Mouse (Mus musculus): ENCODE data around the gene Dnaaf3. TPM values are rescaled to one million over a fixed set of nuclear protein-coding genes. Genes with fewer than 3 reads are reported as not detected.
"Not testable (repeated sequence)": the region's sequence is repeated elsewhere in the genome, so short reads cannot be mapped to it uniquely, and the experiment has no call there.

Gene Dnaaf3
- polyA plus RNA-seq, 1 experiment from 2014 or later = 0.95 TPM

DNA sequence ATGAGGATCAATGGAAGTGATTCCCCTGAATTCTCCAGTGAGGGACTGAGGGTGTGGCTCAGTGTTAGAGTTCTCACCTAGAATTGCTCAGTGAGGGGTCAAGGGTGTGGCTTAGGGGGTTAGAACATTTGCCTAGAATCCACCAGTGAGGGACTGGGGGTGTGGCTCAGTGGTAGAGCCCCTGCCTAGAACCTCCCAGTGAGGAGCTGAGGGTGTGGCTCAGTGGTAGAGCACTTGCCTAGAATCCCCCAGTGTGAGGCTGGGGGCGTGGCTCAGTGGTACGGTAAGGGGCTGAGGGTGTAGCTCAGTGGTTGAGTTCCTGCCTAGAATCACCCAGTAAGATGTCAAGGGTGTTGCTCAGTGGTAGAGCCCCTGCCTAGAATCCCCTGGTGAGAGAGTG lies 6.8 kb upstream of the Dnaaf3 start:
- no peaks in the 10 kb centered on the region for H3K36me3 ChIP-seq
- no peaks in the 10 kb centered on the region for H3K9me3 ChIP-seq
- no peak overlapping the region for H3K9ac ChIP-seq
- no peak overlapping the region for H3K4me2 ChIP-seq
- no peak for ATAC-seq (ENCODE audit: extremely low read depth, insufficient number of reproducible peaks, low FRiP score, low TSS enrichment)
- no peaks in the 10 kb centered on the region for H3K4me1 ChIP-seq
- peaks cover 33% of the 10 kb centered on the region for H3K27me3 ChIP-seq (replicated peaks)
- WGBS = 89% methylated on average over 2 of the region's 2 CpGs
- H3K27ac ChIP-seq (replicated peaks) = no peak overlapping the region
- no peak overlapping the region for H3K4me3 ChIP-seq

DNA sequence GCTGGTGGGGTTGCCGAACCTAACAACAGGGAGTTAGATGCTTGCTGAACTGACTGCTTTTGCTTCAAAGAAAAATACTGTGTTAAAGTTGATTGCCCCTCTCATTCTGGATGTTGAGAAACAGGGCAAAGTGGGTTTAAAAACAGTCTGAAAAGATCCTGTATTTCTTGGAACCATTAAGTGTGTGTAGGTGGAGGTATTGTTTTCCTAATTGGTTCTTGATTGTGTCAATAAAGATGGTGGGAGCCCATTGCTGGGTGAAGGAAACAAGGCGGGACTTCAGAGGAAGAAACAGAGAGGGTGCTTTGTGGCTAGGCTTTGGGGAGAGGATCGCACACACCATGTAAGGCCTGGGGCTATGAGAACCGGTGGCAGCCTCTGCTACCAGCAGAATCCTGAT lies 4.9 kb upstream of the Dnaaf3 start:
- no peaks in the 10 kb centered on the region for H3K36me3 ChIP-seq
- no peak overlapping the region for H3K4me2 ChIP-seq
- no peaks in the 10 kb centered on the region for H3K4me1 ChIP-seq
- no peak overlapping the region for H3K9ac ChIP-seq
- ATAC-seq (ENCODE audit: extremely low read depth, insufficient number of reproducible peaks, low FRiP score, low TSS enrichment) = no peak
- WGBS = 55% methylated on average over 4 of the region's 4 CpGs
- H3K27ac ChIP-seq (replicated peaks) = no peak overlapping the region
- H3K9me3 ChIP-seq = no peaks in the 10 kb centered on the region
- H3K27me3 ChIP-seq (replicated peaks) = peaks cover 26% of the 10 kb centered on the region
- H3K4me3 ChIP-seq = no peak overlapping the region

DNA sequence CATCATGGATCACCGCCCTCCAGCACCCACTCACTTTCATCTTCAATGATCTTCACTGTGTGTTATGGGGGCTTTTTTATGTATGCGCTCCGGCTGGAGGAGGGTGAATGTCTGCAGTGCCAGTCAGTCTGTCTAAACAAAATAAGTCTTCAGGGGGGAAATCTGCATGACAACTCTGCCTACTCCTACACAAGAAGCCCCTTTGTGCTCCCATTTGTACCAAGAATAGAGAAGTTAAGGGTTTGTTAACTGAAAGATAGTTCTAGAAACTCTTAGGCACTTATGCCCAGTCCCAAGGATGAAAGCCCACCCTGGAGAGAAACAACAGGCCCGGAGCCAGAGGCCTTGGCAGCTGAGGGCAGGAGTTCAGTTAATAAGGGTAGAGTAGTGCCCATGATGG lies 4.1 kb upstream of the Dnaaf3 start:
- Histone ChIP-seq H3K9ac (no peak overlapping the region), H3K4me2 (no peak overlapping the region), H3K4me3 (no peak overlapping the region), H3K36me3 (no peaks in the 10 kb centered on the region), H3K4me1 (peaks cover 6% of the 10 kb centered on the region), H3K27ac (replicated peaks) (no peak overlapping the region), H3K27me3 (replicated peaks) (peaks cover 29% of the 10 kb centered on the region; the same call in 1 of the 2 replicates), H3K9me3 (no peaks in the 10 kb centered on the region)
- WGBS = 85% methylated on average over 4 of the region's 4 CpGs
- ATAC-seq (ENCODE audit: extremely low read depth, insufficient number of reproducible peaks, low FRiP score, low TSS enrichment) = no peak

DNA sequence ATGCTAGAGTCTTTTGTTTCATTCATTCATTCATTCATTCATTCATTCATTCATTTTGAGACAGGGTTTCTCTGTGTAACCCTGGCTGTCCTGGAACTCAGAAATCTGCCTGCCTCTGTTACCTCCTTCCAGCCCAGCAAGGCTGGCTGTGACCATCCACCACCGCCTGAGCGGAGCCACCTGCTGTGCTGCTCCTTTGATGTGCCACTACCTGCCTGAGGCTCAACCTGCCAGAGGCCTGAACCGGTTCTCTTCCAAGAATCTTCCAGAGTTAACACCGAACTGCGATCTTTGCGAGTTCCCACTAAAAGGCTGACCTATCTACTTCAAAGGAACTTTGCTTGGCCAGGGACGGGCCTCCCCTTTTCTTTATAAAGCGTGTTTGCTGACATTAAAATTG lies 2.1 kb downstream of the Dnaaf3 start:
- not testable (repeated sequence) for H3K9me3 ChIP-seq; H3K27ac ChIP-seq (replicated peaks); H3K4me2 ChIP-seq; ATAC-seq (ENCODE audit: extremely low read depth, insufficient number of reproducible peaks, low FRiP score, low TSS enrichment); H3K36me3 ChIP-seq; H3K4me3 ChIP-seq; H3K9ac ChIP-seq
- peaks cover 23% of the 10 kb centered on the region for H3K4me1 ChIP-seq
- 33% methylated on average over 8 of the region's 8 CpGs for WGBS
- peaks cover 44% of the 10 kb centered on the region for H3K27me3 ChIP-seq (replicated peaks)

DNA sequence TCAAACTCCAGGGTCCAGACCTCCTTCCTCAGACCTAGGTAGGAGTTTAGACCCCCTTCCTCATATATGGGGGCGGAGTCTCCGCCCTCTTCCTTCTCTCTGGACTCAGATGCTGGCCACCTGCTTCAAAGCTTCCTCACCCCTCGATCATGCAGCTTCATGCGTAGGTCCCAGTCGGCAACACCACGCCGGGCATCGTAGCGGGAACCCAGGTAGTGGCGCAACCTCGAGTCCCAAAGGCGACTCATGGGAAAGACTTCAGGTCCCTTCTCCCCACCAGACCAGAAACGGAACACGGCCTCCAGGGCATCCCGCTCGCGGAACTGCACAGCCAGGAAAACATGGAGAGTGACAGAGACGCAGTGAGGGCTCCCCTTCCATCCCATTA lies 5.0 kb downstream of the Dnaaf3 start:
- 42% methylated on average over 18 of the region's 18 CpGs for WGBS

DNA sequence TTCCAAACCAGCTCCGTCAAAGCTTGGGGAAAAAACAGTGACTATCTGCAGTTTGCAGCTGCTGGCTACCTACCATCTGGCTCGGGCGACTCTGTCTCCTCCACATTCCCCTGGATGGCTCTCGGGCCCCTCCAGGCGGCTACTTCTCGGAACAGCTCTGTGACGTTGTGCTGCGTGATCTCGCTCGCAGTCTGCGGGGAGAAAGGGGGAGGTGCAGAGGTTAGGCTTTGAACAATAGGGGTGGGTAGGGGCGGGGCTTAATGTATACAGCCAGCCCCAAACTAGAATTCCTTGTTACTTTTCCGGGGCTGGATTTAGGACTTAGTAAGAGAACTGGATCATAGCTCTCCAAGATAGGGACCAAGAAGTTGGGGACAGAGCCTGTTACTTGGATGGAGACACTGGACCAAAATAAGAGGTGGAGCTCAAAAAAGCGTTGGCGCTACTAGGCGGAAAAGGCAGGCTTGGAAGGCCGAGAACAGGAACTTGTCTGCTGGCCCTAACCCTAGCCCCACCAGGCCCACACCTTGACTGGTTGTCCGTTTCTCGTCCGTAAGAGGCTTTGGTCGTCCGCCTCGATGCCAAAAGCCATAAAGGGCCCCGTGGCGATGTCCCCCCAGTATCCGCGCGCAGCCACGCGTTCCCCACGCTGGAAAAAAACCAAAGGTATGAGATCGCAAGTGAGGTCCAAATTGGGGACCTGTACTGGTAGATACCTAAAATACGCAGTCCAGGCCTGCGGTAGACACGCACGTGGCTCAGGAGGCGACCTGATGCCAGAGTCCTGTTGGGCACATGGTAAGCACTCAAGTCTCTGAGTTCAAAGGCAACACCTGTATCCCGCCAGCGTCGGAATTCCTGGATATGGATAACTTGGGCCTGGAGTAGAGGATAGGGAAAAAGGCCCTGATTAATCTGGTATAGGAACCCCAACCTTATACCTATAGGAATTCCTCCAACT lies 5.6 kb downstream of the Dnaaf3 start:
- Histone ChIP-seq H3K27ac (replicated peaks) (peak overlapping the region; percentile 49), H3K4me3 (peak overlapping the region; percentile 44), H3K9ac (peak overlapping the region; percentile 76), H3K27me3 (replicated peaks) (peaks cover 36% of the 10 kb centered on the region), H3K4me2 (peak overlapping the region; percentile 70), H3K9me3 (no peaks in the 10 kb centered on the region), H3K36me3 (no peaks in the 10 kb centered on the region), H3K4me1 (peaks cover 35% of the 10 kb centered on the region)
- ATAC-seq (ENCODE audit: extremely low read depth, insufficient number of reproducible peaks, low FRiP score, low TSS enrichment) = peak; percentile 53
- 20% methylated on average over 40 of the region's 40 CpGs for WGBS

More for the DNA sequence above, 5.0 kb downstream of the Dnaaf3 start:
- peaks cover 40% of the 10 kb centered on the region for H3K4me1 ChIP-seq
- ATAC-seq (ENCODE audit: extremely low read depth, insufficient number of reproducible peaks, low FRiP score, low TSS enrichment) = no peak
- no peaks in the 10 kb centered on the region for H3K9me3 ChIP-seq
- peak overlapping the region; percentile 76; the same call in 1 of the 2 replicates for H3K9ac ChIP-seq
- H3K4me2 ChIP-seq = peak overlapping the region; percentile 70
- H3K4me3 ChIP-seq = peak overlapping the region; percentile 44; the same call in 1 of the 2 replicates
- H3K27me3 ChIP-seq (replicated peaks) = peaks cover 40% of the 10 kb centered on the region
- H3K36me3 ChIP-seq = no peaks in the 10 kb centered on the region
- no peak overlapping the region for H3K27ac ChIP-seq (replicated peaks)

DNA sequence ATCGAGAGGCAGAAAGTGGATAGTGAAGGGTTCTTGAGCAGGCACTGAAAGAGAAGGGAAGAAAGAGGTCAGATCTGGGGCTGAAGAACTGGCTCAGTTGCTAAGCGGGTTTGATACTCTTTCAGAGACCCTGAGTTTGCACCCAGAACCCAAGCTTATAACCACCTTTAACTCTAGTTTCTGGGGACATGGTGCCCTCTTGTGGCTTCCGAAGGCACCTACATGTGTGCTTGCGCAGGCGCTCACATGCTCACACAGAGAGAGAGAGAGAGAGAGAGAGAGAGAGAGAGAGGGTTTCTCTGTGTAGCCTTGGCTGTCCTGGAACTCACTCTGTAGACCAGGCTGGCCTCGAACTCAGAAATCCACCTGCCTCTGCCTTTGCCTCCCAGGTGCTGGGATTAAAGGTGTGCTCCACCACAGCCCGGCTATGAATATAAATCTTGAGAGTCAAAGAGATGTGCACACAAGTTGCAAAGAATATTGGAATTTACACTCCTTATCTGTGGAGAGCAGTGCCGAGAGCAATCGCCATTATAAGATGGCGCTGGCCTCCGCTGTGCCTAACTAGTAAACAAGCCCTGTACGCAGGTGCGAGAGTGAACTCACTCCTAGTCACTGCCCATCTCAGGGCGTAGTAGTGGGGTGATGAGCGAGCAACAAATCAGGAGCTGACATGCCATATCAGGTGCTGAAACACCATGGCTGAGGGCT lies 7.9 kb downstream of the Dnaaf3 start, which contains the start of gene Tnni3:
TSS of gene Tnni3 (minus strand) at position 18 of the 711 bp plus-strand sequence.
- Histone ChIP-seq H3K4me1 (peaks cover 51% of the 10 kb centered on the region), H3K4me3 (peak within 1 kb of the TSS; percentile 72), H3K9ac (peak within 1 kb of the TSS; percentile 93), H3K27me3 (replicated peaks) (peaks cover 21% of the 10 kb centered on the region), H3K27ac (replicated peaks) (peak within 1 kb of the TSS; percentile 96), H3K36me3 (peaks cover 12% of the 10 kb centered on the region), H3K4me2 (peak within 1 kb of the TSS; percentile 76)
- 67% methylated on average over 15 of the region's 15 CpGs for WGBS
- not testable (repeated sequence) for H3K9me3 ChIP-seq; ATAC-seq (ENCODE audit: extremely low read depth, insufficient number of reproducible peaks, low FRiP score, low TSS enrichment)

DNA sequence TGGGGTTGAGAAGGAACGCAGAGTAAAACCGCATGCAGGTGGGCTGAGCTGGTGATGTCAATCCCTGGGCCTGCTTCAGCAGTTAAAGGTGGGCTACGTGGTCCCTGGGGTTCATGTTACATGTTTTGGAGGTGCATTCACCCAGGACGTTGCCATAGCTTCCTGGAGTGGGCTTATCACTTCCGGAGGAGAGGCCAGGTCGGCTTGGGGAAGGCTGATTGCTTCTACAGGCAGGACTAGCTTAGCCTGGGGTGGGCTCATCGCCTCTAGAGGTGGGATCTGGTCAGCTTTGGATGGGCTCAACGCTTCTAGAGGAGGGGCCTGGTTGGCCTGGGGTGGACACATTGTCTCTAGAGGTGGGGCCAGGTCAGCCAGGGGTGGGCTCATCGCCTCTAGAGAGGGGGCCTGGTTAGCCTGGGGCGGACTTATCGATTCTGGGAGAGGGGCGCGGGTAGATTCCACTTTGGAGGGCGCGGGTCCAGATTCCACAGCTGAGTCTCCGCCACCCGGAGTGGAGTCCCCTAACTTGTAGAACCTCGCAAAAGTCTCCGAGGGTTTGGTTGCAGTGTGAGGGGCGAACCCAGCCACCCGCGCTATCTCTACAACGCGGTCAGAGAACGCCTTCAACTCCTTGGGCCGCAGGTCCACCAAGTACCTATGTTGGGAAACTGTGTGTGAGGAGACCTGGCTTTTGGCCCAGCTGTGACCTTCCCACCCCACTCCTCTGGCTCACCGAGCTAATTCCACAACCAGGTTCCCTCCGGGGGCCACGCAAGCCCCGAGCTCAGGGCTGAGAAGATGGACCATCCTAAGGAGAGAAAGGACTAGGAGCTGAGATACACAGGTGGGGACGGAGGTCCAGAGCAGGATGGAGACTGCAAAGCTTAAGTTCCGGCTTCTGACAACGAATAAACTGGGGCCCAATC lies 8.8 kb downstream of the Dnaaf3 start:
- peak overlapping the region; percentile 93 for H3K9ac ChIP-seq
- no peak for ATAC-seq (ENCODE audit: extremely low read depth, insufficient number of reproducible peaks, low FRiP score, low TSS enrichment)
- H3K4me3 ChIP-seq = peak overlapping the region; percentile 72
- H3K4me1 ChIP-seq = peaks cover 60% of the 10 kb centered on the region
- H3K27me3 ChIP-seq (replicated peaks) = peaks cover 16% of the 10 kb centered on the region
- no peaks in the 10 kb centered on the region for H3K9me3 ChIP-seq
- peaks cover 21% of the 10 kb centered on the region for H3K36me3 ChIP-seq
- H3K4me2 ChIP-seq = peak overlapping the region; percentile 76
- H3K27ac ChIP-seq (replicated peaks) = peak overlapping the region; percentile 96
- 80% methylated on average over 33 of the region's 33 CpGs for WGBS

DNA sequence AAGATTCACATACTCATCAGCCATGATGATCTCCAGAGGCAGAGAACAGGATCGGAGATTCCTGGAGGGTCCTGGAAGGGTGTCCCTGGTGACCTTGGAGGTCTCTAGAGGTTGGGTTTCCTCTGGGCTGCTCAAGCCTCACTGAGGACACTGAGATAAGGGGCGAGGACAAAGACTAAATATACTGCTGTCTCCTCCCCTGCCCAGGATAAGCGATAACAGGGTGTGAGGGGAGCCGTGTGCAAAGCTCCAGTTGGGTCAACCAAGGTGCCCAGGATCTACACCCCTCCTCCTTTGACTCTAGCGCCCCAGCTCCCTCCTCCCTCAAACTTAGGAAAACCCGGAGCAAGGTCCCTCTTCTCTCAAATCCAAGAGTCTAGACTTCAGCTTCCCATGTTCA lies 10.0 kb downstream of the Dnaaf3 start:
- 35% methylated on average over 6 of the region's 6 CpGs for WGBS
- Histone ChIP-seq H3K36me3 (peaks cover 31% of the 10 kb centered on the region), H3K4me2 (peak overlapping the region; percentile 76), H3K9ac (peak overlapping the region; percentile 93), H3K4me3 (peak overlapping the region; percentile 72), H3K9me3 (no peaks in the 10 kb centered on the region), H3K27ac (replicated peaks) (peak overlapping the region; percentile 96), H3K4me1 (peaks cover 63% of the 10 kb centered on the region), H3K27me3 (replicated peaks) (peaks cover 7% of the 10 kb centered on the region)
- peak; percentile 65; the same call in 1 of the 2 replicates for ATAC-seq (ENCODE audit: extremely low read depth, insufficient number of reproducible peaks, low FRiP score, low TSS enrichment)

DNA sequence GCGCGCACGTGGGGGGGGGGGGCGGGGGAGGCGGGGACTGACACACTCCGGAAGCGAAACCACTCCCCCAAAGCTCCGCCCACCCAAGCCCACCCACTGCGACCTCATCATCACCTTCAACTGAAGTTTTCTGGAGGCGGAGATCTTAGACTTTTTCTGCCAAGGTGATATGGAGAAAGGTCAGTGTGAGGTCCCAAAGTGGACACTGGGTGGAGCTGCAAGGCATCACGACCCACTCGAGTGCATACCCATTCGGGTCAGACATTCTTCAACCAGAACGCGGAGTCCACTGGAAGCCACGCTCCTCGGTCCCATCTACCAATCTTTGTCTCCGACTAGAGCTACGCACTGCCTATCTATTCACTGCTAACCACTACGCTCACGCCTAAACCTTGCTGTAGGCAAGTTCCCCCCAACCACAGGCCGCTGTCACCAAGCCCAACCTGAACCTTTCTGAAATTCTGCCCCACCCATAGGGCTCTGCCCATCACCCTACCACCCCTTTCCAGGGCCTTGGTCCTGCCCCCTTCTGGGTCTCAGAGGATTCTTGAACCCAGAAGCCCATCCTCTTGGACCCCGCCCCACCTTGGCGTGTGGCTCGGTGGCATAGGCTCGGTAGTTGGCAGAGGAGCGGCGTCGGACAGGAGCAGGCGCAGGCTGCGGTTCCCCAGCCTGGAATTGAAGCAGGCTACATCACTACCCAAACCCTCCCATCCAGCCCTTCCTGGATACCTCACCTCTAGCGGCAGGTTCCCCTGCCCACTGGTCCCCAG lies 10.8 kb downstream of the Dnaaf3 start:
- no peaks in the 10 kb centered on the region for H3K9me3 ChIP-seq
- peak overlapping the region; percentile 72 for H3K4me3 ChIP-seq
- H3K9ac ChIP-seq = peak overlapping the region; percentile 93
- H3K36me3 ChIP-seq = peaks cover 31% of the 10 kb centered on the region
- peaks cover 63% of the 10 kb centered on the region for H3K4me1 ChIP-seq
- H3K27me3 ChIP-seq (replicated peaks) = no peaks in the 10 kb centered on the region
- 20% methylated on average over 32 of the region's 32 CpGs for WGBS
- H3K4me2 ChIP-seq = peak overlapping the region; percentile 76
- peak overlapping the region; percentile 96 for H3K27ac ChIP-seq (replicated peaks)
- ATAC-seq (ENCODE audit: extremely low read depth, insufficient number of reproducible peaks, low FRiP score, low TSS enrichment) = no peak

Data from heart, embryonic 13.5 days (tissue).